Mouse (Mus musculus): ENCODE data around the gene Dspp.

Gene Dspp

GRCm38 (mm10) chr5:104201153-104201950 is 30.8 kb downstream of the Dspp start:
- DNase-seq (ENCODE audit: low spot score in 2 of 2) = no peak

GRCm38 (mm10) chr5:104202351-104202750 is 31.8 kb downstream of the Dspp start, which contains the start of gene Dmp1:
Dmp1 (plus strand) TSS chr5:104202613.
- no peak for DNase-seq (ENCODE audit: low spot score in 2 of 2)

GRCm38 (mm10) chr5:104212531-104212930 is 42.0 kb downstream of the Dspp start:
- DNase-seq (ENCODE audit: low spot score in 2 of 2) = no peak

GRCm38 (mm10) chr5:104218926-104219325 is 48.4 kb downstream of the Dspp start:
- no peak for DNase-seq (ENCODE audit: low spot score in 2 of 2)

GRCm38 (mm10) chr5:104224299-104224698 is 53.8 kb downstream of the Dspp start:
- DNase-seq (ENCODE audit: low spot score in 2 of 2) = no peak

- no peak for DNase-seq (ENCODE audit: low spot score in 2 of 2)
Observed at GRCm38 (mm10) chr5:104224750-104225149, 54.2 kb downstream of the Dspp start.

- DNase-seq (ENCODE audit: low spot score in 2 of 2) = no peak
Observed at GRCm38 (mm10) chr5:104228497-104228896, 58.0 kb downstream of the Dspp start.

Data from heart, adult 9 months (tissue).